Mouse (Mus musculus): ENCODE measurements at regions not wholly inside any gene's neighbourhood (a gene's known extent, or its start where the extent isn't known, plus 50 kb on each side); places are given as distances from the start of the nearest gene placed in this dataset.

DNA sequence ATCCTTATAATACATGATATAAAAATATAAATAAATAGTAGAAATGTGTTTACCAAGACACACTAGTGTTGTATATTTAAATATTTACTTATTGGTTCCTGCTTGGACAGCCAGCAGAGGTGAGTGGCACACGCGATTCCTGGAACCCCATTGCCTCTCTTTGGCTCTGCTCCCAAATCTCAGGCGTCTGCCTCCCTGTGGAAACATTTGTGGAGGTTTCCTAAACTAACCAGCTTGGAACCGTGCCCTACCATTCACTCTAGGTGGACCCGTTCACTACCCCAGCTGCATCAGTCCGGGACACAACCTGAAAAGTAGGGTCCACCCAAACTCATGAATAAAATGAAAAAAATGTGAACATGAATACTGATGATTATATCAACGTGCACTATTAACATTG lies 404.0 kb upstream of the Defb41 start:
- ATAC-seq (ENCODE audit: extremely low read depth, insufficient number of reproducible peaks, low FRiP score, poor library complexity, severe bottlenecking) (no peak), DNase-seq (ENCODE audit: low spot score) (no peak)
- TF ChIP-seq CTCF (IDR thresholded peaks at IDR 0.05; ENCODE audit: low read depth, low read length) (no peak), POLR2AphosphoS5 (IDR thresholded peaks at IDR 0.05; ENCODE audit: insufficient replicate concordance, low read depth, low read length) (no peak), TAL1 (conservative IDR thresholded peaks at IDR 0.05; ENCODE audit: low read depth, low read length) (no peak), GATA1 (IDR thresholded peaks at IDR 0.05; ENCODE audit: borderline replicate concordance, low read length) (no peak), GATA2 (IDR thresholded peaks at IDR 0.05; ENCODE audit: borderline replicate concordance, low read depth, low read length) (no peak)
- no peaks in the 10 kb centered on the region for H3K4me1 ChIP-seq (ENCODE audit: insufficient read depth, low read depth, low read length)
- H3K4me3 ChIP-seq (ENCODE audit: low read depth, low read length), result no peak overlapping the region
- H3K27me3 ChIP-seq (ENCODE audit: insufficient read depth, low read length), result no peaks in the 10 kb centered on the region
- no peaks in the 10 kb centered on the region for H3K9me3 ChIP-seq (replicated peaks)
- no peaks in the 10 kb centered on the region for H3K36me3 ChIP-seq (replicated peaks)

DNA sequence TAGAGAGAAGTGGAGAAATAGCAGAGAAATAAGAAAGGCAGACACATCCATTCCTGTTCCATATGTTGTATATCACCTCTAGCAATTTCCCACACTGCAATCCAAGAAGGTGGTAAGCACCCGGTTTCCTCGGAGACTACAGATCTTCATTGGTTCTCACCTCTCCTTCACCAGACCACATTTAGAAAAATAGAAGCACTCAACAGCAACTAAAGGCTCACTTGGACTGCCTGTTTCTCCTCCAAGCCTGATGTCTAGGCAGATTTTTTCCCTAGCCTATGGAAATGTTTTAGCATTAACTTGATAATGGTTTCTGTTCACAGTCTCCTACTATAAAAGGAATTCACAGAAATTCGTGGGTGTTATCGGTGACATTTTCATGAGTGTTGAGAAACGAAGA lies 403.3 kb upstream of the Defb41 start:
- ATAC-seq (ENCODE audit: extremely low read depth, insufficient number of reproducible peaks, low FRiP score, poor library complexity, severe bottlenecking), result no peak
- no peaks in the 10 kb centered on the region for H3K4me1 ChIP-seq (ENCODE audit: insufficient read depth, low read depth, low read length)
- DNase-seq (ENCODE audit: low spot score), result no peak

GRCm38 (mm10) chr1:18640858-18641257 lies 375.9 kb upstream of the Defb41 start:
- ATAC-seq (ENCODE audit: extremely low read depth, insufficient number of reproducible peaks, low FRiP score, poor library complexity, severe bottlenecking), result no peak
- Histone ChIP-seq H3K4me1 (ENCODE audit: insufficient read depth, low read depth, low read length) (no peaks in the 10 kb centered on the region), H3K4me3 (ENCODE audit: low read depth, low read length) (no peak overlapping the region), H3K27me3 (ENCODE audit: insufficient read depth, low read length) (no peaks in the 10 kb centered on the region), H3K9me3 (replicated peaks) (0 out of 2 replicates have a peak, but pooled peaks cover 5% of the 10 kb centered on the region), H3K36me3 (replicated peaks) (no peaks in the 10 kb centered on the region)
- TF ChIP-seq POLR2AphosphoS5 (IDR thresholded peaks at IDR 0.05; ENCODE audit: insufficient replicate concordance, low read depth, low read length) (no peak), GATA2 (IDR thresholded peaks at IDR 0.05; ENCODE audit: borderline replicate concordance, low read depth, low read length) (no peak), CTCF (IDR thresholded peaks at IDR 0.05; ENCODE audit: low read depth, low read length) (no peak), TAL1 (conservative IDR thresholded peaks at IDR 0.05; ENCODE audit: low read depth, low read length) (no peak), GATA1 (IDR thresholded peaks at IDR 0.05; ENCODE audit: borderline replicate concordance, low read length) (no peak)
- no peak for DNase-seq (ENCODE audit: low spot score)

More for the DNA sequence above, 403.3 kb upstream of the Defb41 start:
- Histone ChIP-seq H3K4me3 (ENCODE audit: low read depth, low read length) (no peak overlapping the region), H3K9me3 (replicated peaks) (no peaks in the 10 kb centered on the region), H3K36me3 (replicated peaks) (no peaks in the 10 kb centered on the region), H3K27me3 (ENCODE audit: insufficient read depth, low read length) (no peaks in the 10 kb centered on the region)
- TF ChIP-seq CTCF (IDR thresholded peaks at IDR 0.05; ENCODE audit: low read depth, low read length) (no peak), GATA2 (IDR thresholded peaks at IDR 0.05; ENCODE audit: borderline replicate concordance, low read depth, low read length) (no peak), POLR2AphosphoS5 (IDR thresholded peaks at IDR 0.05; ENCODE audit: insufficient replicate concordance, low read depth, low read length) (no peak), GATA1 (IDR thresholded peaks at IDR 0.05; ENCODE audit: borderline replicate concordance, low read length) (no peak), TAL1 (conservative IDR thresholded peaks at IDR 0.05; ENCODE audit: low read depth, low read length) (no peak)

DNA sequence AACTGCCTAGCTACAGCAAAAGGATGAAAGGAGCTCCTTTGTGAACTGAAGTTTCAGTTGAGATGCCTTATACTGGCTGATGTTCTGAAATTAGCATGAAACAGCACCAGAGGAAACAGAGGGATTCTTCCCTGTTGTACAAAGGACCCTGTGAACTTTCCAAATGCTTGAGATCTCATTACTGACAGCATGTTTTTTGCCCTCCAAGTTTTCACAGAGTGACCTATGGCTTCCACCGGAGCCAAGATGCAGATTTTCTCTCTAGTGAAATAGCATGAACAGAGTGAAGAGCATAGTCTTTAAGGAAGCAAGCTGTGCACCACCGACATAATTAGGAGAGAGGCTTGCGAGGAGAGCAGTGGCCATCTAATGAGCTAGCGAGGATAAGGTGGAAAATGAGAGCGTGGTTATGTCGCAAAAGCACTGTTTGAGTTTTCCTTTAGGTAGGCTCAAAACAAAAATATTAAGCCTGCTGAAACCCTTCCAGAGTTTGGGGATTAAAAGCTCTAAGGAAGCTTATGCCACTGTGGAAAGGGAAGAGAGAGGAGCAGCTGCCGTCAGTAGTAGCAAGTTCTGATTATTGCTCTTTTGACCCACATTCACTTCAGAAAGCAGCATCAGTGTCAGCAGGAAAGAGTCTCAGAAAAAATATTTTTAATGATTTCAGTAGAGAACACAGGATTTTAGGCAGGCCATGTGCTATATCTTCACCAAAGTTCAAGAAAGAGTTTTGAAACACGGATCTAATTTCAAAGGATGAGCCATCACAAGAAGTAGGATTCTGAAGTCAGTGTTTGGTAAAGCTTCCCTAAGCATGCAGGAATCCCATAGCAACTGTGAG lies 374.7 kb upstream of the Defb41 start:
- DNase-seq (ENCODE audit: low spot score) (no peak), ATAC-seq (ENCODE audit: extremely low read depth, insufficient number of reproducible peaks, low FRiP score, poor library complexity, severe bottlenecking) (no peak)
- Histone ChIP-seq H3K27me3 (ENCODE audit: insufficient read depth, low read length) (no peaks in the 10 kb centered on the region), H3K4me3 (ENCODE audit: low read depth, low read length) (no peak overlapping the region), H3K9me3 (replicated peaks) (0 out of 2 replicates have a peak, but pooled peaks cover 5% of the 10 kb centered on the region), H3K4me1 (ENCODE audit: insufficient read depth, low read depth, low read length) (no peaks in the 10 kb centered on the region), H3K36me3 (replicated peaks) (no peaks in the 10 kb centered on the region)
- no peak for TF ChIP-seq GATA1 (IDR thresholded peaks at IDR 0.05; ENCODE audit: borderline replicate concordance, low read length)
- no peak for TF ChIP-seq CTCF (IDR thresholded peaks at IDR 0.05; ENCODE audit: low read depth, low read length)
- no peak for TF ChIP-seq GATA2 (IDR thresholded peaks at IDR 0.05; ENCODE audit: borderline replicate concordance, low read depth, low read length)
- TF ChIP-seq POLR2AphosphoS5 (IDR thresholded peaks at IDR 0.05; ENCODE audit: insufficient replicate concordance, low read depth, low read length), result no peak
- TF ChIP-seq TAL1 (conservative IDR thresholded peaks at IDR 0.05; ENCODE audit: low read depth, low read length), result no peak

DNA sequence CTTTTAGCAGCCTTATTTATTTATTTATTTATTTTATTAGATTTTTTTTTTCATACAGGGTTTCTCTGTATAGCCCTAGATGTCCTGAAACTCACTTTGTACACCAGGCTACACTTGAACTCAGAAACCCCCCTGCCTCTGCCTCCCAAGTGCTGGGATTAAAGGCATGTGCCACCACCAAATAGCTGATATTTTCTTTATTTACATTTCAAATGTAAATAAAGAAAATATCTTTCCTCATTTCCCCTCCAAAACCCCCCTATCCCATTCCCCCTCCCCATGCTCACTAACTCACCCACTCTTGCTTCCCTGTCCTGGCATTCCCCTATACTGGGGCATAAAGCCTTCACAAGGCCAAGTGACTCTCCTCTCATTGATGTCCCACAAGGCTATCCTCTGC lies 372.4 kb upstream of the Defb41 start:
- DNase-seq (ENCODE audit: low spot score) (no peak), ATAC-seq (ENCODE audit: extremely low read depth, insufficient number of reproducible peaks, low FRiP score, poor library complexity, severe bottlenecking) (no peak)
- 0 out of 2 replicates have a peak, but pooled peaks cover 3% of the 10 kb centered on the region for H3K9me3 ChIP-seq (replicated peaks)
- H3K4me1 ChIP-seq (ENCODE audit: insufficient read depth, low read depth, low read length), result no peaks in the 10 kb centered on the region
- no peak overlapping the region for H3K4me3 ChIP-seq (ENCODE audit: low read depth, low read length)
- TF ChIP-seq CTCF (IDR thresholded peaks at IDR 0.05; ENCODE audit: low read depth, low read length) (no peak), POLR2AphosphoS5 (IDR thresholded peaks at IDR 0.05; ENCODE audit: insufficient replicate concordance, low read depth, low read length) (no peak), GATA1 (IDR thresholded peaks at IDR 0.05; ENCODE audit: borderline replicate concordance, low read length) (no peak), GATA2 (IDR thresholded peaks at IDR 0.05; ENCODE audit: borderline replicate concordance, low read depth, low read length) (no peak), TAL1 (conservative IDR thresholded peaks at IDR 0.05; ENCODE audit: low read depth, low read length) (no peak)
- no peaks in the 10 kb centered on the region for H3K36me3 ChIP-seq (replicated peaks)
- no peaks in the 10 kb centered on the region for H3K27me3 ChIP-seq (ENCODE audit: insufficient read depth, low read length)

DNA sequence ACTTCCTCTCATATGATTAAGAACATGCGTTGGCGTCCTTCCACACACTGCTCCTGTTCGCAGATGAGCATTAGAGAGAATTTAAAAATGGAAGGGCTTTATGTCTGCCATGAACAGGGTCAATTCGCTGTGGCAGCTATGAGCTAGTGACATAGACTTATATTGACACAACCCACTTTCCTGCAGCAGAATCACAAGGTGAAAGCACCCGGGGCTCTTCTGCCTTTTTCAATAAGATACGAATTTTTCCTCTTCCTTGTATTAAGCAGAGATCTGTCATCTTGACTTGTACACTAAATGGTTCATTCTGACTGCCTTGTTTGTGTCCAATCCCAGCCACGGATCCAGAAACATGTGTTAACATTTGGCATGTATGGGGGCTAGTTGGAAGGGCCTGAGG lies 345.3 kb upstream of the Defb41 start:
- no peaks in the 10 kb centered on the region for H3K4me1 ChIP-seq (ENCODE audit: insufficient read depth, low read depth, low read length)
- no peaks in the 10 kb centered on the region for H3K36me3 ChIP-seq (replicated peaks)
- no peak for ATAC-seq (ENCODE audit: extremely low read depth, insufficient number of reproducible peaks, low FRiP score, poor library complexity, severe bottlenecking)
- TF ChIP-seq POLR2AphosphoS5 (IDR thresholded peaks at IDR 0.05; ENCODE audit: insufficient replicate concordance, low read depth, low read length), result no peak
- no peaks in the 10 kb centered on the region for H3K27me3 ChIP-seq (ENCODE audit: insufficient read depth, low read length)
- H3K4me3 ChIP-seq (ENCODE audit: low read depth, low read length), result no peak overlapping the region
- DNase-seq (ENCODE audit: low spot score), result no peak
- no peaks in the 10 kb centered on the region for H3K9me3 ChIP-seq (replicated peaks)

Measured in G1E (cell line).